Mouse (Mus musculus): ENCODE measurements around the gene Pdhb. TPM values are rescaled to one million over a fixed set of nuclear protein-coding genes. Genes with fewer than 3 reads are reported as not detected.

Pdhb gene
- 234 TPM for polyA plus RNA-seq (2014; fragmentation: Illumina TruSeq; extraction: RNeasy Lipid Tissue Mini Kit (QIAGEN cat#74804); ENCODE audit: low read depth, low replicate concordance)

GRCm38 (mm10) chr14:8172507-8173410 lies at the start of gene Pdhb:
TSS of gene Pdhb (minus strand) at chr14:8173025.

GRCm38 (mm10) chr14:8213803-8214224 lies 41.0 kb upstream of the Pdhb start, which contains the start of gene Kctd6:
TSS of gene Kctd6 (plus strand) at chr14:8214140.

Other genes starting within 250 kb of the Pdhb start
- not detected for gene Gm45521, start 215.7 kb downstream of the Pdhb start, polyA plus RNA-seq (2014; fragmentation: Illumina TruSeq; extraction: RNeasy Lipid Tissue Mini Kit (QIAGEN cat#74804); ENCODE audit: low read depth, low replicate concordance)
- 2.2 TPM for gene Dnase1l3, start 178.5 kb downstream of the Pdhb start, polyA plus RNA-seq (2014; fragmentation: Illumina TruSeq; extraction: RNeasy Lipid Tissue Mini Kit (QIAGEN cat#74804); ENCODE audit: low read depth, low replicate concordance)
- gene Abhd6, start 170.1 kb downstream of the Pdhb start, polyA plus RNA-seq (2014; fragmentation: Illumina TruSeq; extraction: RNeasy Lipid Tissue Mini Kit (QIAGEN cat#74804); ENCODE audit: low read depth, low replicate concordance) = 13.3 TPM
- gene Rpp14, start 92.7 kb downstream of the Pdhb start, polyA plus RNA-seq (2014; fragmentation: Illumina TruSeq; extraction: RNeasy Lipid Tissue Mini Kit (QIAGEN cat#74804); ENCODE audit: low read depth, low replicate concordance) = 39.5 TPM
- gene Pxk, start 74.8 kb downstream of the Pdhb start, polyA plus RNA-seq (2014; fragmentation: Illumina TruSeq; extraction: RNeasy Lipid Tissue Mini Kit (QIAGEN cat#74804); ENCODE audit: low read depth, low replicate concordance) = 60.5 TPM
- gene Kctd6, start 41.1 kb upstream of the Pdhb start, polyA plus RNA-seq (2014; fragmentation: Illumina TruSeq; extraction: RNeasy Lipid Tissue Mini Kit (QIAGEN cat#74804); ENCODE audit: low read depth, low replicate concordance) = 23.4 TPM
- 0.47 TPM for gene Acox2, start 86.3 kb upstream of the Pdhb start, polyA plus RNA-seq (2014; fragmentation: Illumina TruSeq; extraction: RNeasy Lipid Tissue Mini Kit (QIAGEN cat#74804); ENCODE audit: low read depth, low replicate concordance)
- gene Fam107a, start 145.0 kb upstream of the Pdhb start, polyA plus RNA-seq (2014; fragmentation: Illumina TruSeq; extraction: RNeasy Lipid Tissue Mini Kit (QIAGEN cat#74804); ENCODE audit: low read depth, low replicate concordance) = 2.1 TPM
- gene Oit1, start 205.7 kb upstream of the Pdhb start, polyA plus RNA-seq (2014; fragmentation: Illumina TruSeq; extraction: RNeasy Lipid Tissue Mini Kit (QIAGEN cat#74804); ENCODE audit: low read depth, low replicate concordance) = 227 TPM